Mouse (Mus musculus) megakaryocyte, embryonic 14.5 days (primary cell): ENCODE data around the gene Taar1.

Source experiments
- FLI1 ChIP-seq: IDR thresholded peaks from 2 replicates; pipeline ENCODE4 v1.6.1; 2012; ENCODE audit warnings: low read length, inconsistent platforms, mixed read lengths
- GATA1 ChIP-seq: IDR thresholded peaks from 3 replicates; pipeline ENCODE4 v1.6.1; 2012; ENCODE audit warnings: mixed read lengths, low read length, inconsistent platforms, borderline replicate concordance

DNA sequence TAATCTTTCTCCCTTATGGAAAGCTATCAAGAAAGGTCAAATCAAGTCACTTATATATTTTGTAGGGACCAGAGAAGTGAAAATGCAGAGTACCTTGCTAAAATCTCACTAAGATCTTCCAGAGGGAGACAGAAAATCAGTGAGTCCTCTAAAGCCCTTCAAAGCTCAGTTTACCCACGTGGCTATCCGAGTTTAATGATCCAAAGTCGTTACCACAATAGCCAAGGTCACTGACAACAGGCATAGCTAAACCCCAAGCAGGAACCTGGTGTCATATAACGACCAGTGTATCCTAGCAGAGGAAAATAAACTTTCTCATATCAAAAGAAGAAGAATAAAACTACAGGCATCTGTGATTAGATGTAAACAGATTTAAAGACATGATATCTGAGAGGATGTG lies 17.5 kb downstream of the Taar1 start:
- no peak for TF ChIP-seq GATA1
- TF ChIP-seq FLI1, result no peak
